Mouse (Mus musculus): Measurements from ENCODE around the gene Atp13a2.

Atp13a2 gene

GRCm38 (mm10) chr4:140986711-140987395, at the start of gene Atp13a2:
Gene Atp13a2, plus strand, starts transcription at chr4:140986873.
- DNase-seq = peak; percentile 95

DNA sequence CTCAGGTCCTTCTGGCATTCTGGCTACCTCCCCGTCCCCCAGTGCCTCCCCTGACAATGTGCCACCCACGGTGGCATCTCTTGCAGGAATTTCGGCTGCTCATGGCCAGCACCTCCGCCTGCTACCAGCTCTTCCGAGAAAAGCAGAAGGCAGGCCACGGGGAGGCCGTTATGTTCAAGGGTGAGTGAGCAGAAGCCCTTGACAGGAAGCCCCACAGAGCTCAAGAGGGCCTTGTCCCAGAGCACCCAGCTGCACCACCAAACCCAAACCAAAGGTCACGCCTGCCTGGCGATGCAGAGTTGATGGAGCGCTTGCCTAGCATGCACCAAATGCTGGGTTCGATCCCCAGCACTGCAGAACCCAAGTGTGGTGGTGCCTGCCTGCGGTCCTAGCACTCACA, 42.3 kb upstream of the Atp13a2 start:
- peak; percentile 71 for DNase-seq

- peak; percentile 82 for DNase-seq
Measured at GRCm38 (mm10) chr4:140944961-140945442, 41.7 kb upstream of the Atp13a2 start.

GRCm38 (mm10) chr4:140945571-140945970, 41.1 kb upstream of the Atp13a2 start:
- DNase-seq = peak; percentile 52

GRCm38 (mm10) chr4:140946048-140946447, 40.6 kb upstream of the Atp13a2 start:
- DNase-seq = peak; percentile 51

DNA sequence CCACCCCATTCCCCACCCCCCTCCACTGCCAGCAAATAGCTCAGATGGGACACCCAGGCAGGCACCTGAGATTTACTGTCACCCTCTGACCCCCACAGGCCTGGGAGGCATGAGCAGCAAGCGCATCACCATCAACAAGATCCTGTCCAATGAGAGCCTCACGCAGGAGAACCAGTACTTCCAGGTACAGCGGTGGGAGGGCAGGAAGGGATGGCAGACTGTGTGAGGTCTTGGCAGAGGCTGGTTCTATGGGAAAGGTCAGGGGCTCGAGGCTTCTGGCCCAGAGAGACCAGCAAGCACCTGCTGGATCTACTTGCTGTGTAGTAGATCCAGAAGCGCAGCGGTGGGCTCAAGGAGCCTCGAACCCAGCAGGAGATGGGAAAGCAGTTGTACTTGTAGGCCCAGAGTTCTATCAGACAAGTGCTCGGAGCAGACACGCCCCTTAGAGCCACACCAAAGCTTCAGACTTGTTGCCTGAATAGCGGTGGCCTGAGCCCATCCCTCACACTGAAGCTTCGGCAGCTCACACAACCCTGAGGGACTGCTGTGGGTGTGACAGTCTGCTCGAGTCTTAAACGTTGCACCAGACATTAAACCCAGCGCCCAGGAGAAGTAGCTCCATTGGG, 40.0 kb upstream of the Atp13a2 start:
- DNase-seq = no peak

DNA sequence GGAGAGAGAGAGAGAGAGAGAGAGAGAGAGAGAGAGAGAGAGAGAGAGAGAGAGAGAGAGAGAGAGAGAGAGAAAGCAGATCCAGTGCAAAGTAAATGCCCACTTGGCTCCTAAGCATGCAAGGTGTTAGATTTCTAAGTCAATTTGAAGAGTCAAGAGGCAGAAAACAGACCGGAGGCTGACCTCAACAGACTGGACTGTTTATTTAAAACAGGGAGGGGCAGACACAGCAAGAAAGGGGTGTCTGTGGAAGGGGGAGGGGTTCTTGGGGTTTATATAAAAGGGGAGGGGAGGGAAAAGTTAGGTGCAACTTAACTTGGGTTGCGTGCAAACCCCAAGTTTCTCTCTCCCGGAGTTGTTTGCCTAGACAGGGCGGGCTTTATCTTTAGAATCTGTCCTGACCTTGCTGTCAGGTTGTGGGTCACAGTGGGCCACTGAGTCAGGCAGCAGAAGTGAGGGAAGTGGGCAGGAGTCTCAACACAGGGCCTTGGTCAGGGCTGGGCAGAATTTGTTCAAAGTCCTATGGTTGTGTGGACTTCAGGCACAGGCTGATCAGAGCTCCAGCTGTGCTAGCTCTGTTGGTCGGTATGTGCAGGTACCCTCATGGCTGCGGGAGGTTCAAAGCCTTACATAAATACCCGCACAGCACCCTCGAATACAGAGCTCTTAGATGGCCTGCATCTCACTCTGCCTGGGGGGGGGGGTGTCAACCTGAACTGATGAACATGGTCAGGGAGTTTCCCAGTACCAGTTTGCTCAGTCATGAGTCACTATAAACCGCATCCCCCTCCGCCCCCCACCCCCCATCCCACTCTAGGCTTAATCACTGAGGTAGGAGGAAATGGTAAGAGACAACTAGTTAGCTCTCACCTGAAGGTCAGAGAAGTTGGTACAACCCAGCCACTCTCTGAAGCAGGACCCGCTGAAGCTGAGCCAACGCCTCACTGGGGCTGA, 38.9 kb upstream of the Atp13a2 start:
- DNase-seq = no peak

GRCm38 (mm10) chr4:140948481-140948880, 38.2 kb upstream of the Atp13a2 start:
- DNase-seq = peak; percentile 69

DNA sequence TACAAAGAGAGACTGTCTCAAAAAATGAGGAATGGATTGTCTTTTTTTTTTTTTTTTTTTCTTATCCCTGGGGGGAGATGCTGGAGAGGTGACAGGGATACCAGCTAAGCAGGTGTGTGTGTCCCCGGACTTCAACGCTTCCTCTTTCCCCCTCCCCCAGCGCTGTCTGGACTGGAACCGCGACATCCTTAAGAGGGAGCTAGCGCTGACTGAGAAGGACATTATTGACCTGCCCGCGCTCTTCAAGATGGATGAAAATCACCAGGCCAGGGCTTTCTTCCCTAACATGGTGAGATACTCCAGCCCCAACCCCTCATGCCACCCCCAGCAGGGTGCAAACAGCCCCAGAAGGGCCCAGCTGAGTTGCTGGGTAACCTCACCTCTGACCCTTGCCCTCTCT, 37.6 kb upstream of the Atp13a2 start:
- DNase-seq = peak; percentile 61

DNA sequence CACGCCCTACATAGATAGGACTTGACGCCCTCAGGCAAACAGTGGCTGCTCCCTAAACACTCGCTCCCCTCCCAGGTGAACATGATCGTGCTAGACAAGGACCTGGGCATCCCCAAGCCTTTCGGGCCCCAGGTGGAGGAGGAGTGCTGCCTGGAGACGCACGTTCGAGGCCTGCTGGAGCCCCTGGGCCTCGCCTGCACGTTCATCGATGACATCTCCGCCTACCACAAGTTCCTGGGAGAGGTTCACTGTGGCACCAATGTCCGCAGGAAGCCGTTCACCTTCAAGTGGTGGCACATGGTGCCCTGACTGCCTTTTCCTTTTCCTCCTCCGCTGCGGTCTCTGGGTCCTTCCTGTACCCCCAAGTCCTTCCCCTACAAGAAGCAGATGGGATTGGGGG, 37.1 kb upstream of the Atp13a2 start:
- DNase-seq = peak; percentile 48

- DNase-seq = no peak
Measured at GRCm38 (mm10) chr4:140950574-140950973, 36.1 kb upstream of the Atp13a2 start.

- peak; percentile 60 for DNase-seq
Measured at GRCm38 (mm10) chr4:140951861-140952641, 34.6 kb upstream of the Atp13a2 start.

DNA sequence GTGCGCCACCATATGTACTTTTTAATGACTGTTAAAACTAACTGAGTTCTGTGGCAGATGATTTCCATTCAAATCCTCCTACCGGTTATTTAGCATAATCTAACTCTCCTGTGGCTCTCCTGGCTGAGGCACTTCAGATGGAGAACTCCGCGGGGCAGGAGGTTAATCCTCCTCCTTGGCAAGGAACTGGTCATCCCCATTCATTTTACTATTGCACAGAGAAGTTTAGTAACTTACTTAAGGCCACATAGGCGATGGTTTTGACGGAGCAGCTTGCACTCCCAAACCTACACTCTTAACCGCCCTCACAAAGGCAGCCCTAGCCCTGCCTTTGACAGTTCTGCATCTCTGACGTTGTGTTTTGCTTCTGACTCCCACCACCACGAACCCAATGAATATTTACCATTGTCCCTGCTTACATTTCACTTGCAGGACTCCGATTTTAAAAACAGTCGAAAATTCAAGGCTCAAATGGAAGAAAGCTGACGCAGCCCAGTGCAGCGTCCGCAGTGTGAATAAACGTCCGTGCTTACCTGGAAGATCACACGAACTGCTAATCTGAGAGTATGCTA, 29.5 kb upstream of the Atp13a2 start:
- DNase-seq = no peak

- peak; percentile 89 for DNase-seq
Measured at GRCm38 (mm10) chr4:140957725-140958124, 28.9 kb upstream of the Atp13a2 start.

GRCm38 (mm10) chr4:140958319-140958718, 28.4 kb upstream of the Atp13a2 start:
- DNase-seq = no peak

- DNase-seq = no peak
Measured at GRCm38 (mm10) chr4:140959128-140959679, 27.5 kb upstream of the Atp13a2 start.

DNA sequence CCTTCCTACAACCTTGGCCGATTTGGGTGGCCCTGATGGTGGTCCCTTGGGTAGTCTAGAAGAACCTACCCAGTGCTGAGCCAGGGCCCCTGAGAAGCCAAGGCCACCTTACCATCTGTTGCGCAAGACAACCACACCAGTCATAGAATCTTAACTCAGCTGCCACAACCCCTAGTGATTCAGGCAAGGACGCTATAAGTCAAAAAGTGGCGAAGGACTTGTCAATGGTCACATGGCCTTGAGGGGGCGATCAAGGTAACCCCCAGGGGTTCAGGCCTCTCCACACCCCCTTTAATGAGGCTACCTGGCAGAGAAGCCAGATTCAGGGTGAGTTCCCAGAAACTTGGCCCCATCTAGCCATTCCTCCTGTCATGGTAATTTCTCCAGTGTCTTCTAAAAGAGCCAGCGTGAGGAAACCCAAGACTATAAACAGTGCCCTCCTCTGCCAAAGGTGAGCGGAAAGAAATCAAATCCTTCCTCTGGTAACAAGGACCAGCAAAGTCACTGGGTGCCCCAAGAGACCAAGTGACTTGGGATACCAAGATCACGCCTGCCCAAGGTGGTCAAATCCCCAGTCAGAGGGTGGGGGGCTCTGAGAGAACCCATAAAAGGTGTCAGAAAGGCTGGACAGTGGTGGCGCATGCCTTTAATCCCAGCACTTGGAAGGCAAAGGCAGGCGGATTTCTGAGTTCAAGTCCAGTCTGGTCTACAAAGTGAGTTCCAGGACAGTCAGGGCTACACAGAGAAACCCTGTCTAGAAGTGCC, 26.8 kb upstream of the Atp13a2 start:
- no peak for DNase-seq

- peak; percentile 92 for DNase-seq
Measured at GRCm38 (mm10) chr4:140960781-140961466, 25.7 kb upstream of the Atp13a2 start, which contains the start of gene Sdhb. Gene Sdhb, plus strand, starts transcription at chr4:140961203.

- no peak for DNase-seq
Measured at GRCm38 (mm10) chr4:140961467-140962206, 25.0 kb upstream of the Atp13a2 start.
